Mouse (Mus musculus) CH12.LX (cell line): ENCODE measurements around the gene Sox9. TPM values are rescaled to one million over a fixed set of nuclear protein-coding genes. Genes with fewer than 3 reads are reported as not detected.

Experiments
- DNase-seq: peaks from one replicate; pipeline ENCODE4 v3.0.0-alpha.2; 2013; ENCODE audit errors: extremely low read depth
- H3K27ac ChIP-seq: 2 replicates; pipeline ENCODE4 v1.5.1; 2012; ENCODE audit warnings: low read depth, mild to moderate bottlenecking, control low read depth, moderate library complexity; ENCODE audit not compliant: insufficient read depth
- H3K27me3 ChIP-seq: replicated peaks from 2 replicates; pipeline ENCODE3; 2012; ENCODE audit warnings: inconsistent platforms
- H3K36me3 ChIP-seq, 2 experiments: replicated peaks in 1 of 2; 2 replicates each; pipeline versions ENCODE3 to v1.6.1; 2012; ENCODE audit warnings: inconsistent platforms in 1 of 2, low read length in 1 of 2, mild to moderate bottlenecking in 1 of 2, mixed read lengths in 1 of 2, moderate library complexity in 1 of 2; ENCODE audit not compliant: control insufficient read depth in 1 of 2, insufficient read depth in 1 of 2
- H3K4me1 ChIP-seq, 2 experiments: 2 replicates each; pipeline ENCODE4 v1.6.1; 2012; ENCODE audit warnings: inconsistent platforms in 1 of 2, moderate library complexity in 1 of 2; ENCODE audit not compliant: insufficient read depth in 2 of 2, control insufficient read depth in 1 of 2
- H3K4me2 ChIP-seq: 2 replicates; pipeline ENCODE4 v1.6.1; 2012; ENCODE audit warnings: low read depth, mild to moderate bottlenecking, control low read depth; ENCODE audit not compliant: poor library complexity, insufficient read depth, severe bottlenecking
- H3K4me3 ChIP-seq, 3 experiments: fragments of 150-350 bp in 1 of 3; sonication (generic) in 1 of 3; replicated peaks in 1 of 3; 2 replicates each; pipeline versions ENCODE3 to v1.5.1; 2011 to 2012; ENCODE audit warnings: low read depth in 2 of 3, low read length in 2 of 3, mild to moderate bottlenecking in 2 of 3, moderate library complexity in 2 of 3, control low read depth in 1 of 3, improper control_type of control experiment in 1 of 3, inconsistent platforms in 1 of 3, mixed read lengths in 1 of 3; ENCODE audit not compliant: poor library complexity in 1 of 3
- H3K79me2 ChIP-seq: replicated peaks from 2 replicates; pipeline ENCODE4 v1.6.1; 2012; ENCODE audit warnings: mild to moderate bottlenecking, moderate library complexity; ENCODE audit not compliant: control insufficient read depth, poor library complexity, insufficient read depth, severe bottlenecking; ENCODE audit errors: extremely low read depth
- H3K9ac ChIP-seq: 2 replicates; pipeline ENCODE4 v1.6.1; 2012; ENCODE audit warnings: low read depth, mild to moderate bottlenecking, control low read depth, moderate library complexity; ENCODE audit not compliant: insufficient read depth
- H3K9me3 ChIP-seq: replicated peaks from 2 replicates; pipeline ENCODE3; 2012; ENCODE audit warnings: low read length, inconsistent platforms, mixed read lengths
- CTCF ChIP-seq, 2 experiments: IDR thresholded peaks in 1 of 2; conservative IDR thresholded peaks in 1 of 2; 2 replicates each; pipeline ENCODE4 v1.5.1; 2011 to 2012; ENCODE audit warnings: low read depth in 2 of 2, low read length in 2 of 2, improper control_type of control experiment in 1 of 2, inconsistent platforms in 1 of 2, mild to moderate bottlenecking in 1 of 2, moderate library complexity in 1 of 2
- EP300 ChIP-seq: IDR thresholded peaks from 2 replicates; pipeline ENCODE4 v1.6.1; 2011; ENCODE audit warnings: low read length, improper control_type of control experiment
- IRF4 ChIP-seq: IDR thresholded peaks from 2 replicates; pipeline ENCODE4 v1.6.1; 2014; ENCODE audit warnings: low read depth, mild to moderate bottlenecking, inconsistent platforms, low read length, improper control_type of control experiment
- JUND ChIP-seq: conservative IDR thresholded peaks from 2 replicates; pipeline ENCODE4 v1.6.1; 2011; ENCODE audit warnings: low read depth, low read length, improper control_type of control experiment
- KAT2A ChIP-seq: IDR thresholded peaks from 2 replicates; pipeline ENCODE4 v1.6.1; 2012; ENCODE audit warnings: low read length, improper control_type of control experiment, inconsistent platforms; ENCODE audit not compliant: insufficient replicate concordance
- MAFK ChIP-seq: IDR thresholded peaks from 2 replicates; pipeline ENCODE4 v1.6.1; 2011; ENCODE audit warnings: low read length, improper control_type of control experiment; ENCODE audit not compliant: insufficient replicate concordance
- MAZ ChIP-seq: IDR thresholded peaks from 2 replicates; pipeline ENCODE4 v1.6.1; 2012; ENCODE audit warnings: low read depth, mild to moderate bottlenecking, inconsistent platforms, low read length, improper control_type of control experiment, moderate library complexity
- MEF2A ChIP-seq: IDR thresholded peaks from 2 replicates; pipeline ENCODE4 v1.6.1; 2014; ENCODE audit warnings: low read depth, mild to moderate bottlenecking, inconsistent platforms, low read length, improper control_type of control experiment, borderline replicate concordance
- MXI1 ChIP-seq: IDR thresholded peaks from 2 replicates; pipeline ENCODE4 v1.6.1; 2011; ENCODE audit warnings: mild to moderate bottlenecking, low read depth, low read length, improper control_type of control experiment
- MYC ChIP-seq: IDR thresholded peaks from 2 replicates; pipeline ENCODE4 v1.6.1; 2011; ENCODE audit warnings: low read depth, mild to moderate bottlenecking, improper control_type of control experiment, low read length
- NELFE ChIP-seq: IDR thresholded peaks from 2 replicates; pipeline ENCODE4 v1.6.1; 2011; ENCODE audit warnings: low read depth, low read length, improper control_type of control experiment
- NRF1 ChIP-seq: IDR thresholded peaks from 2 replicates; pipeline ENCODE4 v1.6.1; 2014; ENCODE audit warnings: low read depth, mild to moderate bottlenecking, inconsistent platforms, low read length, improper control_type of control experiment, moderate library complexity
- POLR2A ChIP-seq: IDR thresholded peaks from 2 replicates; pipeline ENCODE4 v1.6.1; 2011; ENCODE audit warnings: low read depth, mild to moderate bottlenecking, improper control_type of control experiment, low read length
- RAD21 ChIP-seq: IDR thresholded peaks from 2 replicates; pipeline ENCODE4 v1.6.1; 2011; ENCODE audit warnings: low read depth, mild to moderate bottlenecking, low read length, improper control_type of control experiment, moderate library complexity
- SIN3A ChIP-seq: IDR thresholded peaks from 2 replicates; pipeline ENCODE4 v1.6.1; 2012; ENCODE audit warnings: low read length, improper control_type of control experiment, inconsistent platforms
- TBP ChIP-seq: conservative IDR thresholded peaks from 2 replicates; pipeline ENCODE4 v1.6.1; 2011; ENCODE audit warnings: low read depth, low read length, improper control_type of control experiment
- TCF12 ChIP-seq: IDR thresholded peaks from 2 replicates; pipeline ENCODE4 v1.6.1; 2014; ENCODE audit warnings: low read depth, mild to moderate bottlenecking, inconsistent platforms, low read length, improper control_type of control experiment
- UBTF ChIP-seq: IDR thresholded peaks from 2 replicates; pipeline ENCODE4 v1.6.1; 2012; ENCODE audit warnings: low read depth, mild to moderate bottlenecking, inconsistent platforms, low read length, improper control_type of control experiment, moderate library complexity
- ZC3H11A ChIP-seq: IDR thresholded peaks from 2 replicates; pipeline ENCODE4 v1.6.1; 2012; ENCODE audit warnings: low read depth, mild to moderate bottlenecking, inconsistent platforms, low read length, improper control_type of control experiment
- ZKSCAN1 ChIP-seq: IDR thresholded peaks from 2 replicates; pipeline ENCODE4 v1.6.1; 2012; ENCODE audit warnings: low read depth, inconsistent platforms, low read length, improper control_type of control experiment, borderline replicate concordance
- ZNF384 ChIP-seq: IDR thresholded peaks from 2 replicates; pipeline ENCODE4 v1.6.1; 2012; ENCODE audit warnings: low read depth, low read length, improper control_type of control experiment, inconsistent platforms
- dilution Hi-C: fragments of 300-500 bp; cut with MboI; formaldehyde crosslinking; loops from 2 replicates; pipeline ENCODE4 v1.14.3; 2020; ENCODE audit warnings: low sequenced_read_pairs; ENCODE audit not compliant: extremely low pct_unique_long_range_greater_than_20kb, extremely low pct_ligation_motif_present
- in situ Hi-C: fragments of 300-500 bp; cut with MboI; formaldehyde crosslinking; loops from 3 replicates; pipeline ENCODE4 v1.14.3; 2019; ENCODE audit warnings: low sequenced_read_pairs, low pct_ligation_motif_present, low pct_unique_long_range_greater_than_20kb, mixed read lengths
- polyA plus RNA-seq: library from polyadenylated mRNA; unstranded; fragments of >175 nt; gene quantifications from 2 replicates; pipeline ENCODE4 v1.2.1, GENCODE M21; 2012; ENCODE audit warnings: low read depth; ENCODE audit not compliant: insufficient read length
- total RNA-seq, 2 experiments: library from RNA; depleted of rRNA; stranded (reverse); fragments of 300-350 nt in 1 of 2; fragments of >200 nt in 1 of 2; gene quantifications; 2 replicates each; pipeline ENCODE4 v1.2.3; 2012 to 2014

The Sox9 gene
- total and polyA plus RNA-seq, 3 experiments = not detected

DNA sequence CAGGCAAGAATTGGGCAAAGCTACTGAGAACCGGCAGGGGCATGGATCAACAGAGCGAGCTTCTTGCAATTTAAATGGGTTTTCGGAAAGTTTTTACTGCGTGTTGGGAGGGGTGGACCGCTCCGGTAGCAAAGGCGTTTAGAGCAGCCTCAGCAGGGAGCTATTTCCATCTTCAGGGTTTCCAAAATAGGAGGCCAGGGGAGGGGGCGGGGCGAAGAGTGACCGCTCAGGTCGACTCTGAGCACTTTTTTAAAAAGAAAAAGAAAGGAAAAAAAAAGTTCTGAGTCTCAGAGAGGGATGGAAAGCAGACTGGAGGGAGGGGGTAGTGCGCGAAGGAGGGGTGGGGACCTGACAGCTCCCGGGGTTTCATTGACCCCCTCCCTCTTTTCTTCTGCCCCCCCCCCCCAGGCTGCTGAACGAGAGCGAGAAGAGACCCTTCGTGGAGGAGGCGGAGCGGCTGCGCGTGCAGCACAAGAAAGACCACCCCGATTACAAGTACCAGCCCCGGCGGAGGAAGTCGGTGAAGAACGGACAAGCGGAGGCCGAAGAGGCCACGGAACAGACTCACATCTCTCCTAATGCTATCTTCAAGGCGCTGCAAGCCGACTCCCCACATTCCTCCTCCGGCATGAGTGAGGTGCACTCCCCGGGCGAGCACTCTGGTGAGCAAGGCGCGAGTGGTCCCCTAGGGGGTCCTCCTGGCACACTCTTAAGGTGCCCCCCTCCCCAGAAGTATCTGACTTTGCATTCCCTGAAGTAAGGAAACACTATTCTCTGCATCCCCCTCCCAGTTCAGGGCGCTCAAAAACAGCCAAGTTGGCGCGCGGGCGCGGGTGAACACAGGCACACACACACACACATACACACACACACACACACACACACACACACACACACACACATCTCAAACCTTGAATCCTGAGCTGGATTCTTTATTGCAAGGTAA lies 1.6 kb downstream of the Sox9 start:
- TF ChIP-seq SIN3A = no peak
- no peak for TF ChIP-seq CTCF (conservative IDR thresholded peaks at IDR 0.05 in 1 of 2, IDR thresholded peaks at IDR 0.05 in 1 of 2; ENCODE audit: low read depth in 2 of 2, low read length in 2 of 2)
- no peak for TF ChIP-seq TBP
- no peak for TF ChIP-seq MEF2A
- TF ChIP-seq ZC3H11A = no peak
- no peak overlapping the region for H3K4me2 ChIP-seq
- H3K79me2 ChIP-seq = no peaks in the 10 kb centered on the region
- in situ Hi-C loops = no loop called here
- dilution Hi-C loops = no loop called here
- H3K9ac ChIP-seq = no peak overlapping the region
- no peak overlapping the region for H3K27ac ChIP-seq
- no peaks in the 10 kb centered on the region for H3K4me1 ChIP-seq
- no peaks in the 10 kb centered on the region for H3K36me3 ChIP-seq
- DNase-seq = no peak
- H3K27me3 ChIP-seq = no peaks in the 10 kb centered on the region
- H3K9me3 ChIP-seq = peaks cover 52% of the 10 kb centered on the region
- H3K4me3 ChIP-seq = no peak overlapping the region

DNA sequence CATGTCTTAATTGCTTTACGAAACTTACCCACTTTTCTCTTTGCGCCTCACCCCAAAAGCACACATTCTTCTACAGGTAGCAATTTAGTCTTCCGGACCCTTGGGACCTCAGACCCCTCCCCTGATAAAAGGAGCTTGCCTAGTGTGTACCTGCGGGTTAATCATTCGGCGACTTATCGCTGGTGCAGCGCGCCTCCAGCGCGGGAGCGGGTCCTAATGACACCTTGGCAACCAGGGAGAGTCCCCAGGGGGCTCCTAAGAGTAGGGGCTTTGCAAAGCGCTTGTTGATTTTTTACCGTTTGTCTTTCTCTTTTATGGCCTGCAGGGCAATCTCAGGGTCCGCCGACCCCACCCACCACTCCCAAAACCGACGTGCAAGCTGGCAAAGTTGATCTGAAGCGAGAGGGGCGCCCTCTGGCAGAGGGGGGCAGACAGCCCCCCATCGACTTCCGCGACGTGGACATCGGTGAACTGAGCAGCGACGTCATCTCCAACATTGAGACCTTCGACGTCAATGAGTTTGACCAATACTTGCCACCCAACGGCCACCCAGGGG lies 2.4 kb downstream of the Sox9 start:
- Histone ChIP-seq H3K4me2 (no peak overlapping the region), H3K9ac (no peak overlapping the region), H3K9me3 (peaks cover 45% of the 10 kb centered on the region), H3K79me2 (no peaks in the 10 kb centered on the region), H3K27ac (no peak overlapping the region), H3K4me1 (no peaks in the 10 kb centered on the region), H3K4me3 (no peak overlapping the region), H3K36me3 (no peaks in the 10 kb centered on the region), H3K27me3 (no peaks in the 10 kb centered on the region)
- in situ Hi-C loops = no loop called here
- TF ChIP-seq KAT2A (no peak), EP300 (no peak), TBP (no peak), NRF1 (no peak), MXI1 (no peak)
- dilution Hi-C loops = no loop called here
- DNase-seq = no peak

DNA sequence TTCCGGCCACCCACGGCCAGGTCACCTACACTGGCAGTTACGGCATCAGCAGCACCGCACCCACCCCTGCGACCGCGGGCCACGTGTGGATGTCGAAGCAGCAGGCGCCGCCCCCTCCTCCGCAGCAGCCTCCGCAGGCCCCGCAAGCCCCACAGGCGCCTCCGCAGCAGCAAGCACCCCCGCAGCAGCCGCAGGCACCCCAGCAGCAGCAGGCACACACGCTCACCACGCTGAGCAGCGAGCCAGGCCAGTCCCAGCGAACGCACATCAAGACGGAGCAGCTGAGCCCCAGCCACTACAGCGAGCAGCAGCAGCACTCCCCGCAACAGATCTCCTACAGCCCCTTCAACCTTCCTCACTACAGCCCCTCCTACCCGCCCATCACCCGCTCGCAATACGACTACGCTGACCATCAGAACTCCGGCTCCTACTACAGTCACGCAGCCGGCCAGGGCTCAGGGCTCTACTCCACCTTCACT lies 2.9 kb downstream of the Sox9 start:
- H3K4me2 ChIP-seq = no peak overlapping the region
- H3K79me2 ChIP-seq = no peaks in the 10 kb centered on the region
- H3K27me3 ChIP-seq = no peaks in the 10 kb centered on the region
- H3K36me3 ChIP-seq = no peaks in the 10 kb centered on the region
- no peak for DNase-seq
- H3K4me3 ChIP-seq = no peak overlapping the region
- H3K4me1 ChIP-seq = no peaks in the 10 kb centered on the region
- no peak overlapping the region for H3K9ac ChIP-seq
- peaks cover 45% of the 10 kb centered on the region for H3K9me3 ChIP-seq
- TF ChIP-seq MEF2A = no peak
- no peak for TF ChIP-seq POLR2A
- no peak for TF ChIP-seq ZKSCAN1
- TF ChIP-seq MAZ = no peak
- TF ChIP-seq IRF4 = no peak
- no peak for TF ChIP-seq MYC
- no peak for TF ChIP-seq UBTF
- no peak for TF ChIP-seq TCF12
- TF ChIP-seq ZC3H11A = no peak
- no peak for TF ChIP-seq RAD21
- TF ChIP-seq TBP = no peak
- TF ChIP-seq JUND = no peak
- TF ChIP-seq ZNF384 = no peak
- no peak for TF ChIP-seq MAFK
- no peak for TF ChIP-seq NELFE
- H3K27ac ChIP-seq = no peak overlapping the region
- in situ Hi-C loops (no loop called here), dilution Hi-C loops (no loop called here)
